Mouse (Mus musculus) heart, postnatal 36 days (tissue): ENCODE measurements around the gene Bglap3. TPM values are rescaled to one million over a fixed set of nuclear protein-coding genes. Genes with fewer than 3 reads are reported as not detected.

Experiments used
- DNase-seq, 2 experiments: peaks; one replicate each; pipeline ENCODE4 v3.0.0; 2021 to 2022
- intact Hi-C: fragments of 180-260 bp; cut with DNase I; formaldehyde crosslinking; loops from one replicate; pipeline ENCODE4 v1.15.1; 2025
- total RNA-seq, 2 experiments: library from RNA; stranded (reverse); gene quantifications; 2 replicates each; pipeline ENCODE4 v1.2.3; 2021

Bglap3 gene
- total RNA-seq, 2 experiments from 2014 or later, result not detected

- DNase-seq, result no peak
- intact Hi-C loops, result loop anchor here (5.0 kb wide), 1 partner anchor 41 kb away; the partner anchor contains the start of genes Cct3 and Tsacc
These were observed 34.2 kb downstream of the Bglap3 start for GRCm38 (mm10) chr3:88338316-88338715.

GRCm38 (mm10) chr3:88337367-88338020 lies 35.0 kb downstream of the Bglap3 start:
- DNase-seq, result no peak
- intact Hi-C loops, result loop anchor here (5.0 kb wide), 1 partner anchor 40 kb away; the partner anchor contains the start of genes Cct3 and Tsacc

- peak; percentile 95 to 99 for DNase-seq
- intact Hi-C loops, result loop anchor here (5.0 kb wide), 1 partner anchor 39 kb away; the partner anchor contains the start of genes Cct3 and Tsacc
These were observed 36.2 kb downstream of the Bglap3 start, which contains the start of the genes Tmem79 and Smg5 for GRCm38 (mm10) chr3:88336058-88337013. Gene Tmem79, minus strand, starts transcription at chr3:88336148. Gene Smg5, plus strand, starts transcription at chr3:88336260.

GRCm38 (mm10) chr3:88335436-88336053 lies 37.0 kb downstream of the Bglap3 start:
- peak in 1 of 2 experiments; percentile 16 for DNase-seq
- intact Hi-C loops, result loop anchor here (1.0 to 5.0 kb wide), 2 partner anchors 10 to 38 kb away; partner anchors contain the start of genes Cct3, Glmp and Tsacc

- DNase-seq, result no peak
- intact Hi-C loops, result loop anchor here (1.0 to 5.0 kb wide), 2 partner anchors 10 to 38 kb away; partner anchors contain the start of genes Cct3, Glmp and Tsacc
These were observed 37.6 kb downstream of the Bglap3 start for GRCm38 (mm10) chr3:88334902-88335435.

GRCm38 (mm10) chr3:88334029-88334658 lies 38.4 kb downstream of the Bglap3 start:
- intact Hi-C loops, result no loop called here
- no peak for DNase-seq

GRCm38 (mm10) chr3:88331282-88331681 lies 41.3 kb downstream of the Bglap3 start:
- intact Hi-C loops, result no loop called here
- peak in 1 of 2 experiments; percentile 45 for DNase-seq

GRCm38 (mm10) chr3:88328956-88329355 lies 43.6 kb downstream of the Bglap3 start:
- DNase-seq, result no peak

GRCm38 (mm10) chr3:88324951-88325405 lies 47.6 kb downstream of the Bglap3 start, which contains the start of gene Glmp:
Gene Glmp, plus strand, starts transcription at chr3:88325023.
- peak; percentile 66 to 71 for DNase-seq
- intact Hi-C loops, result loop anchor here (1.0 kb wide), 1 partner anchor 10 kb away; no protein-coding TSS in a partner anchor

More at GRCm38 (mm10) chr3:88328956-88329355, 43.6 kb downstream of the Bglap3 start:
- intact Hi-C loops, result no loop called here

Other genes starting within 250 kb of the Bglap3 start
- gene Mef2d, start 230.4 kb downstream of the Bglap3 start, total RNA-seq, result 100 to 1,000 TPM; 123 to 138 TPM
- gene Rhbg, start 118.0 kb downstream of the Bglap3 start, total RNA-seq, result not detected
- gene Gm38392, start 85.5 kb downstream of the Bglap3 start, total RNA-seq, result under 1 TPM; 0.33 to 0.43 TPM
- gene Tsacc, start 75.7 kb downstream of the Bglap3 start, total RNA-seq, result 1 to 10 TPM; 5.2 to 6.8 TPM
- 100 to 1,000 TPM; 164 to 174 TPM for gene Cct3, start 75.6 kb downstream of the Bglap3 start, total RNA-seq
- 10 to 100 TPM; 87.9 to 88.4 TPM for gene Glmp, start 47.7 kb downstream of the Bglap3 start, total RNA-seq
- 1 to 10 TPM; 1.1 to 2.1 TPM for gene Tmem79, start 36.6 kb downstream of the Bglap3 start, total RNA-seq
- 10 to 100 TPM; 38.7 to 42.7 TPM for gene Smg5, start 36.5 kb downstream of the Bglap3 start, total RNA-seq
- 1 to 10 TPM in 1 of 2 experiments, under 1 TPM in 1; 0.46 to 1.2 TPM for gene Paqr6, start 8.2 kb downstream of the Bglap3 start, total RNA-seq
- not detected for gene Bglap2, start 6.0 kb upstream of the Bglap3 start, total RNA-seq
- gene Bglap, start 11.7 kb upstream of the Bglap3 start, total RNA-seq, result not detected
- gene Pmf1, start 37.6 kb upstream of the Bglap3 start, total RNA-seq, result 10 to 100 TPM; 14.5 to 18.3 TPM
- gene Slc25a44, start 52.4 kb upstream of the Bglap3 start, total RNA-seq, result 10 to 100 TPM; 11.6 to 15.6 TPM
- 1 to 10 TPM; 3.1 to 3.6 TPM for gene Sema4a, start 88.4 kb upstream of the Bglap3 start, total RNA-seq
- 100 to 1,000 TPM; 121 to 130 TPM for gene Lmna, start 137.2 kb upstream of the Bglap3 start, total RNA-seq
- gene Mex3a, start 159.7 kb upstream of the Bglap3 start, total RNA-seq, result under 1 TPM; 0.22 to 0.58 TPM
- gene Rab25, start 175.6 kb upstream of the Bglap3 start, total RNA-seq, result not detected
- 10 to 100 TPM; 94.6 to 99.1 TPM for gene Lamtor2, start 180.3 kb upstream of the Bglap3 start, total RNA-seq
- 10 to 100 TPM; 65.0 to 75.6 TPM for gene Ubqln4, start 181.0 kb upstream of the Bglap3 start, total RNA-seq
- 10 to 100 TPM; 70.7 to 73.8 TPM for gene Ssr2, start 203.1 kb upstream of the Bglap3 start, total RNA-seq
- gene Arhgef2, start 233.2 kb upstream of the Bglap3 start, total RNA-seq, result 10 to 100 TPM; 42.2 to 51.1 TPM